Mouse (Mus musculus): ENCODE measurements around the gene Ptprg.

DNA sequence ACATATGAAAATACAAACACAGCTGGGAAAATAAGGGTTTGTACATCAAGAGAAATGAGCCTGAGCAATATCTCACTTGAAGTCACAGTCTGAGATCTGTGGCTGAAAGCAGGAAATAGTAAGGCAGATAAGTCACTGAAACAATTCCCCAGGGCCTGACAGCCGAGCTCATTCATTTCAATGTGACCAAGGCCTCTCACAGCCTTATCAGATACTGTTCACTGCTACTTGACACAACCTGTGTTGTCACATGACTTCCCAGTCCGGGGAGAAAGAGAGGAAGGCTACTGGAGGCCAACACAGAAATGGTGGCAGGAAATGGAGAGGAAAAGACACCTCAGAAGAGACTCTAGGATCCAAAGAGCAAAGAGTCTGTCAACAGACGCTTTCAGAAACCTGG is 430.8 kb downstream of the Ptprg start:
- TF ChIP-seq CTCF (conservative IDR thresholded peaks at IDR 0.05; ENCODE audit: low read length), result no peak
- no peak for TF ChIP-seq NANOG (IDR thresholded peaks at IDR 0.05; ENCODE audit: borderline replicate concordance, low read length)

Data from E14TG2a.4 (cell line).